Mouse (Mus musculus) cerebellum, adult (tissue): ENCODE data around the gene Mab21l1.

ENCODE experiments used
- ATAC-seq: cut with Nextera tagmentation; 2 replicates; pipeline ENCODE4 v1.9.2; 2017; ENCODE audit warnings: mild to moderate bottlenecking, moderate library complexity, mixed read lengths; ENCODE audit not compliant: insufficient number of reproducible peaks, low FRiP score, low TSS enrichment

Mab21l1 gene

GRCm38 (mm10) chr3:55782056-55782687 lies at the start of gene Mab21l1:
Gene Mab21l1, plus strand, starts transcription at chr3:55782510.
- ATAC-seq, result peak; percentile 77

DNA sequence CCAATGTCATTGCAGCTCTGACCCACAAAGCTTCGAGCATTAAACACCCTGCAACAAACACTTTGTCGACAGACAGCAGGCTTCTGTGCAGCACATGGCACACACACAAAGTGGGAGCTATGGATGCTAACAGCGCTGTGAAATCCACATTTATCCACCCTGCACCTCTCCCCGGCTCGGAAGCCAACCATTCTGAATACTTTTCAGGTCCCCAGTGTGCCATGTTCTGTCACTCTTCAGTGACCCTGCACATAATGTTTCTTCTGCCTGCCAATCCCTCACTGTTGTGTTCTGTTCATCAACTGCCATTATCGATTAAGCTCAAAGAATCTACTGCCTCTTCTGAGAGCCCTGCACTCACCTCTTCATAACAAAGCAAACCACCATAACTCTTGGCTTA lies 48.6 kb upstream of the Mab21l1 start:
- no peak for ATAC-seq

GRCm38 (mm10) chr3:55741428-55741827 lies 40.9 kb upstream of the Mab21l1 start:
- ATAC-seq, result no peak

DNA sequence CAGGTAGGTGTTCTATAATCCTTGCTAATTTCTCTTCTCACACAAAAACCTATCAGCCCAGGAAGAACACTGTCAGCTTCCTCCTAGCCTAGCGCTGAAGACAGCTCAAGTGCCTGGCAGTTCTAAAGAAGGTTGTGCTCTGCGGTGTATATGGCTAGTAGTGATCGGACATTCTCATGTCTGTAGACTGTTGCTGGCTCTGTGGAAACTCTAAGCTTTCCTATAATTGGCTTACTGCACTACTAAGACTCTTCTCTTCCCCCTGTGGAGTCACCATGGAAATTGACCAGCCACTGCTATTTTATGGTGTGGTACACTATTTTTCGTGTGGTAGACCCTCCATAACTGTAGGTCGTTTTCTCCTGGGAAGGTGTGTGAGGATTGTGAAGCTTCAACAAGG lies 40.1 kb upstream of the Mab21l1 start:
- no peak for ATAC-seq

GRCm38 (mm10) chr3:55742654-55743053 lies 39.7 kb upstream of the Mab21l1 start:
- no peak for ATAC-seq

- ATAC-seq, result no peak
These were observed 38.4 kb upstream of the Mab21l1 start for GRCm38 (mm10) chr3:55743885-55744284.

GRCm38 (mm10) chr3:55750445-55751065 lies 31.8 kb upstream of the Mab21l1 start:
- no peak for ATAC-seq

GRCm38 (mm10) chr3:55751363-55751762 lies 30.9 kb upstream of the Mab21l1 start:
- ATAC-seq, result no peak

- ATAC-seq, result no peak
These were observed 29.8 kb upstream of the Mab21l1 start for GRCm38 (mm10) chr3:55752558-55752957.

GRCm38 (mm10) chr3:55753872-55754271 lies 28.4 kb upstream of the Mab21l1 start:
- no peak for ATAC-seq

DNA sequence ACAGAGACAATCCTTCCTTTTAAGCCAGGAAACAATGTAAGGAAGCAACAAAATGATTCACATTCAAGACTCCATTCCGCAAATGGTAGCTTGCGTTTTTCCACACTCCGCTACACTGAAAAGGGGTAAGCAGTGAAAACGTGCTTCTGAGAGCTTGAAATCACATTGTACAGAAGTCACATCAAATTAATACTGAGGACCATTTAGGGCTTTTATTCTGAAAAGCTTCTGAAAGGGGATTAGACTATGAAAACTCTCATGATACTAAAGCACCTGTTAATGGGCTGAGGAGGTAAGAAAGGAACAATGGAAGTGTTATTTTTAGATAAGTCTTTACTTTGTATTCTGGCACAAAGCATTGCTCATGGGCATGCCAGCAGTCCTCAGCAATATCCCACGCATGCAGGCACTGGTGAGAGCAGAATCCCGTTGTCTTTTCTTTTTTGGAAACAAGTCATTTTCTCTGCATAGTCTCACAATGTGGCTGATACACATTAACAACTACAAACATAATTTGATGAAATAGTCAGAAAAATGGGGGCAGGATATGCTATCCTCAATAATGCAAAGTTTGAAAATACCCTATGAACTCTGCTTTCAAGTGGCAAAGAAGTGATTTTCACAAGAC lies 27.2 kb upstream of the Mab21l1 start:
- no peak for ATAC-seq

GRCm38 (mm10) chr3:55755805-55756601 lies 26.3 kb upstream of the Mab21l1 start:
- ATAC-seq, result no peak

DNA sequence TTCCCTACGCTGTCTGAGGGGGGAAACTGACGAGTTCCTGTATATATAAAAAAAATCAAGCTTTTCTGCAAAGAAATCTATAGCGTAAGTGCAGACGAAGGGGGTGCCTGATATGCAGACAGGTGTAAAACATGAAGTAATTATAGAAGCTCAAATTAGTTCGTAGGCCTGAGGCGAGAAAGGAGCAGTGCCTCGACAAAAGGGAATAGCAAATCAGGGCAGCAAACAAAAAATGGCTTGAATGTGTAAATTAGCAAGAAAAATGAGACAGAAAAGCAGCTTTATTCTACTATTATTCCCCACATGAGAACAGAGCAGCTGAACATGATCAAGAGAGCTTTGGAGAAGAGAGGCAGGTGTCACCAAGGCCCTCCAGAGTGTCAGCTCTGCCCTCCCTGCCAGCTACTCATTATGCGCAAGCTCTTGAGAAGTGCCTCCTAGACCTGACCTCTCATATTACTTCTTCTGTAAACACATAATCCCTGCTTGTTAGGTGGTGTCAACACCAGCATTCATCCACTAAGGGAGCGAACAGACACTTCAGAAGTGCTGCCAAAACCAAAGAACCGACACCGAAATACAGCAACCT lies 25.6 kb upstream of the Mab21l1 start:
- ATAC-seq, result no peak

- ATAC-seq, result 0 out of 2 replicates have a peak, but pooled peaks have one; percentile 33
These were observed 24.0 kb upstream of the Mab21l1 start for GRCm38 (mm10) chr3:55758297-55758696.

DNA sequence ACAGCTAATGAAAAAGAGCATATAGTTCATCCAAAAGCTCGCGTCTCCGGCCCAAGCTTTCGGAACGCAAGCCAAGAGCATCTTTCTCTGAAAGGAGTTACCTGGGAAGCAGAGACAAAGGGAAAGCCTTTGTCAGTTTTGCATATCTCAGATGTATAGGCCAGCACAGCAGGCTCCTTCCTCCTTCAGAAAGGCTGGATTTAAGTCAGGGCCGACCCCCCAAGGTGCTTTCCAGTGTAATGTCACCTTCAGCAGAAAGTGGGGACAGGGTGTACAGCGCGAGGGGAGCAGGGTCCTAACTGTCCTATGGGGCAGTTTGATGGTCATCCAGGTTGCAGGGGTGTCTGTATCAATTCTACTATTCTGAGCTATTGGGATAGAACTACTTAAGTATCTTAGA lies 18.7 kb upstream of the Mab21l1 start:
- ATAC-seq, result no peak

GRCm38 (mm10) chr3:55768654-55769053 lies 13.7 kb upstream of the Mab21l1 start:
- ATAC-seq, result no peak

GRCm38 (mm10) chr3:55769308-55769707 lies 13.0 kb upstream of the Mab21l1 start:
- no peak for ATAC-seq

DNA sequence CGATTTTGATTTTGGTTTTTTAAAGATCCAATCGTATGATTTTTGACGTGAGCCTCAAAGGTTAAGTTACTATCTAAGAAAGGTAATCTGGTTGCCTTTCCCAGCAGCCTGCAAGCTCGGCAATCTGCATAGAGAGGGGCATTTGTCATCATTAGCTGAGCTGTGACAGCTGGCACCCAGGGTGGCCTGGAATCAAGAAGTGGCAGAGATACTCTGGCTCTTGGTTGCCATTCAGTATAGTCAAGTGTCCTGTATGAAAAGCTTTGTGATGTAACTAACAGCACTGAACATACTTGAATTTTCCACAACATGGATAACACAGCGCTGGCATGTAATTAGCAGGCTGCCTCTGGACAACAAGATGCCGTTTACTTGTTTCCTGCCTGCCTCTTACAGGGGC lies 8.1 kb upstream of the Mab21l1 start:
- peak; percentile 81 for ATAC-seq

DNA sequence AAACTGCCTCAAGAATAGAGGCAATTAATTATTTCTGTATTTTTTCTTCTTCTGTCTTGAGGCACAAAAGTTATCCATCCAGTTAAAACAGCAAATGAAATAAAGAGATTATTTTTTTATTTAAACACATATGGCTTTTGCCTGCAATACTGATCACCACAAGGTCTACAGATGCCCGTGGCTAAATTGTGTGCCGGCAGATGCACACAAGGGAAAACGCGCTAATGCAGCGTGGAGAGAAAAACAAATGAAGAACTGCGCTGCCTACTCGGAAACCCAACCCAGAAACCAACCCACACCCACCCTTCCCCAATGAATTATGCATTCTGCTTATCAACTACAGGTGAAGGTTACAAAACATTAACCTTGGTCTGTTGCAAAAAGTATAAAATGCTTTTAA lies 7.1 kb upstream of the Mab21l1 start:
- no peak for ATAC-seq

- ATAC-seq, result no peak
These were observed 6.6 kb upstream of the Mab21l1 start for GRCm38 (mm10) chr3:55775753-55776152.

DNA sequence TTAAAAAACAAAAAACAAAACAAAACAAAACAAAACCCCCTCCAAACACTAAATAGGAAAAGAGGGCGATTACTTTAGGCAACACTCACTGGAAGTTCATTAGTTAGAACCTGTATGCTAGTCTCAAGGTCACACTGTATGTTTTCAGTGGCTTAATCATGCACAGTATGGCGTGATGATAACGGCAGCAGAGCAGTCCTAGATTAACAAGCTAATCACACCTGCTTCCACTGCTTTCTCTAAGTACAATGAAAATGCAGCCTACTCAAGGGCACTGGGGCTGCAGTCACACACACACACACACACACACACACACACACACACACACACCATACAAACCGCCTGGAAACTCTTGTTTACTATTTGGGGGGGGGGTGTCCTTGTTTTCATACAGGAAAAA lies 4.8 kb upstream of the Mab21l1 start:
- no peak for ATAC-seq
